Mouse (Mus musculus) forebrain, embryonic 12.5 days (tissue): ENCODE data around the gene Thap7. TPM values are rescaled to one million over a fixed set of nuclear protein-coding genes. Genes with fewer than 3 reads are reported as not detected.

ENCODE experiments used
- ATAC-seq: fragments of 200-750 bp; cut with Nextera tagmentation; 2 replicates; pipeline ENCODE4 v1.8.0; 2017; ENCODE audit warnings: moderate TSS enrichment; ENCODE audit not compliant: low FRiP score
- H3K27ac ChIP-seq: fragments of 300-500 bp; sonication (generic); 2 replicates; pipeline ENCODE4 v1.5.1; 2016; ENCODE audit warnings: mild to moderate bottlenecking
- H3K27me3 ChIP-seq: fragments of 300-500 bp; sonication (generic); 2 replicates; pipeline ENCODE4 v1.6.1; 2016; ENCODE audit warnings: mild to moderate bottlenecking
- H3K36me3 ChIP-seq: fragments of 300-500 bp; sonication (generic); replicated peaks from 2 replicates; pipeline ENCODE4 v1.6.1; 2016; ENCODE audit warnings: mild to moderate bottlenecking
- H3K4me1 ChIP-seq: fragments of 300-500 bp; sonication (generic); 2 replicates; pipeline ENCODE4 v1.6.1; 2016
- H3K4me2 ChIP-seq: fragments of 300-500 bp; sonication (generic); 2 replicates; pipeline ENCODE4 v1.6.1; 2016; ENCODE audit warnings: mild to moderate bottlenecking, moderate library complexity
- H3K4me3 ChIP-seq: fragments of 300-500 bp; sonication (generic); replicated peaks from 2 replicates; pipeline ENCODE4 v1.5.1; 2016; ENCODE audit warnings: mild to moderate bottlenecking
- H3K9ac ChIP-seq: fragments of 300-500 bp; sonication (generic); 2 replicates; pipeline ENCODE4 v1.6.1; 2016; ENCODE audit warnings: mild to moderate bottlenecking
- H3K9me3 ChIP-seq: fragments of 300-500 bp; sonication (generic); 2 replicates; pipeline ENCODE4 v1.6.1; 2016
- WGBS: fragments of 180-500 bp; shearing (Covaris S2); methylation state at CpG from one replicate; pipeline ENCODE4 v1.1.7; 2016; 5-methylcytosine and 5-hydroxymethylcytosine counted together
- polyA plus RNA-seq: library from polyadenylated mRNA; unstranded; fragments of >200 nt; fragmentation: Nextera tagmentation; extraction: Ambion mirVana; gene quantifications from 2 replicates; pipeline ENCODE4 v1.2.1, GENCODE M21; 2016

Thap7 gene
- 57.5 and 57.6 TPM in 2 replicates for polyA plus RNA-seq

- Histone ChIP-seq H3K4me2 (peak within 1 kb of the TSS; percentile 95), H3K27ac (peak within 1 kb of the TSS; percentile 97), H3K4me1 (peaks cover 19% of the 10 kb centered on the region), H3K9ac (peak within 1 kb of the TSS; percentile 80), H3K27me3 (no peaks in the 10 kb centered on the region), H3K4me3 (peak within 1 kb of the TSS; percentile 66), H3K9me3 (no peaks in the 10 kb centered on the region), H3K36me3 (peaks cover 33% of the 10 kb centered on the region)
- peak; percentile 97 for ATAC-seq
- WGBS, result under 1% methylated on average over 67 of the region's 67 CpGs
Observed at GRCm38 (mm10) chr16:17530640-17531288, at the start of gene Thap7. Gene Thap7, minus strand, starts transcription at chr16:17531136.

GRCm38 (mm10) chr16:17576825-17577215 is 45.9 kb upstream of the Thap7 start:
- no peak for ATAC-seq
- H3K27ac ChIP-seq, result no peak overlapping the region
- H3K9me3 ChIP-seq, result no peaks in the 10 kb centered on the region
- peak overlapping the region; percentile 79 for H3K4me2 ChIP-seq
- peak overlapping the region; percentile 59; the same call in 1 of the 2 replicates for H3K9ac ChIP-seq
- WGBS, result 14% methylated on average over 8 of the region's 8 CpGs
- peaks cover 15% of the 10 kb centered on the region for H3K4me1 ChIP-seq
- peaks cover 48% of the 10 kb centered on the region for H3K27me3 ChIP-seq
- H3K36me3 ChIP-seq, result no peaks in the 10 kb centered on the region
- H3K4me3 ChIP-seq, result peak overlapping the region; percentile 52

GRCm38 (mm10) chr16:17575870-17576824 is 45.2 kb upstream of the Thap7 start:
- no peak overlapping the region for H3K27ac ChIP-seq
- no peaks in the 10 kb centered on the region for H3K9me3 ChIP-seq
- peaks cover 15% of the 10 kb centered on the region for H3K4me1 ChIP-seq
- H3K36me3 ChIP-seq, result no peaks in the 10 kb centered on the region
- peak overlapping the region; percentile 52 for H3K4me3 ChIP-seq
- ATAC-seq, result peak; percentile 70; the same call in 1 of the 2 replicates
- 17% methylated on average over 40 of the region's 45 CpGs for WGBS
- peak overlapping the region; percentile 59; the same call in 1 of the 2 replicates for H3K9ac ChIP-seq
- peak overlapping the region; percentile 79 for H3K4me2 ChIP-seq
- H3K27me3 ChIP-seq, result peaks cover 52% of the 10 kb centered on the region

- no peak for ATAC-seq
- H3K4me1 ChIP-seq, result peaks cover 13% of the 10 kb centered on the region
- no peak overlapping the region for H3K9ac ChIP-seq
- H3K4me3 ChIP-seq, result no peak overlapping the region
- H3K4me2 ChIP-seq, result no peak overlapping the region
- H3K27ac ChIP-seq, result no peak overlapping the region
- 31% methylated on average over 4 of the region's 4 CpGs for WGBS
- H3K9me3 ChIP-seq, result no peaks in the 10 kb centered on the region
- peaks cover 22% of the 10 kb centered on the region for H3K27me3 ChIP-seq
- no peaks in the 10 kb centered on the region for H3K36me3 ChIP-seq
Observed at GRCm38 (mm10) chr16:17566186-17566585, 35.2 kb upstream of the Thap7 start.

GRCm38 (mm10) chr16:17564771-17565170 is 33.8 kb upstream of the Thap7 start:
- Histone ChIP-seq H3K36me3 (no peaks in the 10 kb centered on the region), H3K27me3 (peaks cover 34% of the 10 kb centered on the region), H3K4me2 (no peak overlapping the region), H3K4me1 (peaks cover 27% of the 10 kb centered on the region), H3K27ac (no peak overlapping the region), H3K9me3 (no peaks in the 10 kb centered on the region), H3K4me3 (no peak overlapping the region), H3K9ac (no peak overlapping the region)
- no peak for ATAC-seq
- 70% methylated on average over 3 of the region's 3 CpGs for WGBS

GRCm38 (mm10) chr16:17564221-17564620 is 33.3 kb upstream of the Thap7 start:
- peaks cover 31% of the 10 kb centered on the region for H3K4me1 ChIP-seq
- WGBS, result 85% methylated on average over 2 of the region's 2 CpGs
- no peak overlapping the region for H3K4me3 ChIP-seq
- no peak for ATAC-seq
- no peak overlapping the region for H3K9ac ChIP-seq
- H3K36me3 ChIP-seq, result no peaks in the 10 kb centered on the region
- no peaks in the 10 kb centered on the region for H3K9me3 ChIP-seq
- peaks cover 39% of the 10 kb centered on the region for H3K27me3 ChIP-seq
- H3K4me2 ChIP-seq, result no peak overlapping the region
- no peak overlapping the region for H3K27ac ChIP-seq

- H3K4me2 ChIP-seq, result no peak overlapping the region
- no peak overlapping the region for H3K9ac ChIP-seq
- H3K36me3 ChIP-seq, result no peaks in the 10 kb centered on the region
- H3K4me3 ChIP-seq, result no peak overlapping the region
- no peak for ATAC-seq
- H3K27me3 ChIP-seq, result peaks cover 39% of the 10 kb centered on the region
- H3K27ac ChIP-seq, result no peak overlapping the region
- peaks cover 37% of the 10 kb centered on the region for H3K4me1 ChIP-seq
- no peaks in the 10 kb centered on the region for H3K9me3 ChIP-seq
- WGBS, result 24% methylated on average over 1 of the region's 1 CpGs
Observed at GRCm38 (mm10) chr16:17563580-17563979, 32.6 kb upstream of the Thap7 start.

- peak; percentile 61 for ATAC-seq
- peak within 1 kb of the TSS; percentile 52 for H3K4me2 ChIP-seq
- peaks cover 43% of the 10 kb centered on the region for H3K4me1 ChIP-seq
- no peaks in the 10 kb centered on the region for H3K9me3 ChIP-seq
- H3K27ac ChIP-seq, result peak within 1 kb of the TSS; percentile 62
- H3K36me3 ChIP-seq, result no peaks in the 10 kb centered on the region
- H3K9ac ChIP-seq, result peak within 1 kb of the TSS; percentile 21; the same call in 1 of the 2 replicates
- WGBS, result 2% methylated on average over 10 of the region's 10 CpGs
- peaks cover 48% of the 10 kb centered on the region for H3K27me3 ChIP-seq
- peak within 1 kb of the TSS; percentile 28 for H3K4me3 ChIP-seq
Observed at GRCm38 (mm10) chr16:17561751-17562208, 30.8 kb upstream of the Thap7 start, which contains the start of gene P2rx6. Gene P2rx6, plus strand, starts transcription at chr16:17561885.

- H3K27ac ChIP-seq, result peak within 1 kb of the TSS; percentile 62
- ATAC-seq, result peak; percentile 75
- H3K4me1 ChIP-seq, result peaks cover 43% of the 10 kb centered on the region
- peaks cover 49% of the 10 kb centered on the region for H3K27me3 ChIP-seq
- H3K9ac ChIP-seq, result peak within 1 kb of the TSS; percentile 21; the same call in 1 of the 2 replicates
- H3K36me3 ChIP-seq, result no peaks in the 10 kb centered on the region
- 2% methylated on average over 22 of the region's 22 CpGs for WGBS
- peak within 1 kb of the TSS; percentile 28 for H3K4me3 ChIP-seq
- peak within 1 kb of the TSS; percentile 52 for H3K4me2 ChIP-seq
- H3K9me3 ChIP-seq, result no peaks in the 10 kb centered on the region
Observed at GRCm38 (mm10) chr16:17561128-17561750, 30.3 kb upstream of the Thap7 start, which contains the start of gene Lrrc74b. Gene Lrrc74b, minus strand, starts transcription at chr16:17561247.

- WGBS, result 62% methylated on average over 9 of the region's 9 CpGs
- H3K4me3 ChIP-seq, result no peak overlapping the region
- ATAC-seq, result no peak
- H3K4me2 ChIP-seq, result peak overlapping the region; percentile 25
- peaks cover 46% of the 10 kb centered on the region for H3K27me3 ChIP-seq
- no peaks in the 10 kb centered on the region for H3K36me3 ChIP-seq
- H3K4me1 ChIP-seq, result peaks cover 54% of the 10 kb centered on the region
- H3K27ac ChIP-seq, result 0 out of 2 replicates have a peak overlapping the region, but pooled peaks have one; percentile 9
- no peaks in the 10 kb centered on the region for H3K9me3 ChIP-seq
- peak overlapping the region; percentile 25; the same call in 1 of the 2 replicates for H3K9ac ChIP-seq
Observed at GRCm38 (mm10) chr16:17559396-17560027, 28.6 kb upstream of the Thap7 start.

- Histone ChIP-seq H3K4me3 (no peak overlapping the region), H3K36me3 (no peaks in the 10 kb centered on the region), H3K27me3 (peaks cover 43% of the 10 kb centered on the region), H3K4me1 (peaks cover 61% of the 10 kb centered on the region), H3K4me2 (peak overlapping the region; percentile 25), H3K9ac (peak overlapping the region; percentile 25; the same call in 1 of the 2 replicates), H3K9me3 (no peaks in the 10 kb centered on the region), H3K27ac (0 out of 2 replicates have a peak overlapping the region, but pooled peaks have one; percentile 25)
- WGBS, result 0% methylated on average over 5 of the region's 5 CpGs
- ATAC-seq, result no peak
Observed at GRCm38 (mm10) chr16:17558811-17559210, 27.9 kb upstream of the Thap7 start.
